Mouse (Mus musculus): ENCODE data around the gene Blmh. TPM values are rescaled to one million over a fixed set of nuclear protein-coding genes. Genes with fewer than 3 reads are reported as not detected.

The Blmh gene
- total and polyA plus RNA-seq, 3 experiments: 167 to 261 (median 212) TPM

- H3K27me3 ChIP-seq (replicated peaks): peaks cover 8% of the 10 kb centered on the region
- H3K4me3 ChIP-seq (replicated peaks in 1 of 3; ENCODE audit: low read depth in 2 of 3, low read length in 2 of 3, poor library complexity in 1 of 3): no peak overlapping the region
- H3K9me3 ChIP-seq (replicated peaks; ENCODE audit: low read length): no peaks in the 10 kb centered on the region
- no peak overlapping the region for H3K27ac ChIP-seq (ENCODE audit: insufficient read depth, low read depth)
- H3K79me2 ChIP-seq (replicated peaks; ENCODE audit: control insufficient read depth, extremely low read depth, insufficient read depth, poor library complexity, severe bottlenecking): no peaks in the 10 kb centered on the region
- no peak overlapping the region for H3K4me2 ChIP-seq (ENCODE audit: insufficient read depth, low read depth, poor library complexity, severe bottlenecking)
- TF ChIP-seq MEF2A (IDR thresholded peaks at IDR 0.05; ENCODE audit: borderline replicate concordance, low read depth, low read length): no peak
- TF ChIP-seq MAX (IDR thresholded peaks at IDR 0.05; ENCODE audit: low read length): no peak
- no peak for TF ChIP-seq ELF1 (IDR thresholded peaks at IDR 0.05; ENCODE audit: low read depth, low read length)
- no peak for TF ChIP-seq USF2 (conservative IDR thresholded peaks at IDR 0.05; ENCODE audit: low read depth, low read length)
- no peak for TF ChIP-seq MXI1 (IDR thresholded peaks at IDR 0.05; ENCODE audit: low read depth, low read length)
- no peak for TF ChIP-seq NELFE (IDR thresholded peaks at IDR 0.05; ENCODE audit: low read depth, low read length)
- TF ChIP-seq USF1 (IDR thresholded peaks at IDR 0.05; ENCODE audit: low read depth, low read length): no peak
- DNase-seq (ENCODE audit: extremely low read depth): no peak
- H3K9ac ChIP-seq (ENCODE audit: insufficient read depth, low read depth): no peak overlapping the region
- H3K4me1 ChIP-seq (ENCODE audit: control insufficient read depth in 1 of 2, insufficient read depth in 2 of 2): peaks cover 5 to 16% of the 10 kb centered on the region in 2 experiments; a peak in 3 of 4 replicates
- no peaks in the 10 kb centered on the region for H3K36me3 ChIP-seq (replicated peaks in 1 of 2; ENCODE audit: control insufficient read depth in 1 of 2, insufficient read depth in 1 of 2, low read length in 1 of 2)
- dilution Hi-C loops (cut with MboI; ENCODE audit: extremely low pct_ligation_motif_present, extremely low pct_unique_long_range_greater_than_20kb, low sequenced_read_pairs) (no loop called here), in situ Hi-C loops (cut with MboI; ENCODE audit: low pct_ligation_motif_present, low pct_unique_long_range_greater_than_20kb, low sequenced_read_pairs) (no loop called here)
These were observed 12.6 kb upstream of the Blmh start for GRCm38 (mm10) chr11:76912055-76912395.

GRCm38 (mm10) chr11:76914366-76914765, 10.2 kb upstream of the Blmh start:
- no peaks in the 10 kb centered on the region for H3K79me2 ChIP-seq (replicated peaks; ENCODE audit: control insufficient read depth, extremely low read depth, insufficient read depth, poor library complexity, severe bottlenecking)
- dilution Hi-C loops (cut with MboI; ENCODE audit: extremely low pct_ligation_motif_present, extremely low pct_unique_long_range_greater_than_20kb, low sequenced_read_pairs) (no loop called here), in situ Hi-C loops (cut with MboI; ENCODE audit: low pct_ligation_motif_present, low pct_unique_long_range_greater_than_20kb, low sequenced_read_pairs) (no loop called here)
- no peaks in the 10 kb centered on the region for H3K36me3 ChIP-seq (replicated peaks in 1 of 2; ENCODE audit: control insufficient read depth in 1 of 2, insufficient read depth in 1 of 2, low read length in 1 of 2)
- no peak for DNase-seq (ENCODE audit: extremely low read depth)
- H3K4me2 ChIP-seq (ENCODE audit: insufficient read depth, low read depth, poor library complexity, severe bottlenecking): no peak overlapping the region
- H3K27ac ChIP-seq (ENCODE audit: insufficient read depth, low read depth): no peak overlapping the region
- H3K9ac ChIP-seq (ENCODE audit: insufficient read depth, low read depth): no peak overlapping the region
- no peak for TF ChIP-seq POLR2AphosphoS2 (IDR thresholded peaks at IDR 0.05; ENCODE audit: low read depth, low read length)
- TF ChIP-seq MXI1 (IDR thresholded peaks at IDR 0.05; ENCODE audit: low read depth, low read length): no peak
- no peak for TF ChIP-seq GABPA (IDR thresholded peaks at IDR 0.05; ENCODE audit: insufficient replicate concordance, low read depth, low read length)
- no peak overlapping the region for H3K4me3 ChIP-seq (replicated peaks in 1 of 3; ENCODE audit: low read depth in 2 of 3, low read length in 2 of 3, poor library complexity in 1 of 3)
- peaks cover 5 to 23% of the 10 kb centered on the region in 2 experiments; a peak in 3 of 4 replicates for H3K4me1 ChIP-seq (ENCODE audit: control insufficient read depth in 1 of 2, insufficient read depth in 2 of 2)
- H3K27me3 ChIP-seq (replicated peaks): peaks cover 8% of the 10 kb centered on the region
- no peaks in the 10 kb centered on the region for H3K9me3 ChIP-seq (replicated peaks; ENCODE audit: low read length)

- in situ Hi-C loops (cut with MboI; ENCODE audit: low pct_ligation_motif_present, low pct_unique_long_range_greater_than_20kb, low sequenced_read_pairs): no loop called here
- no peak overlapping the region for H3K4me3 ChIP-seq (replicated peaks in 1 of 3; ENCODE audit: low read depth in 2 of 3, low read length in 2 of 3, poor library complexity in 1 of 3)
- TF ChIP-seq BHLHE40 (IDR thresholded peaks at IDR 0.05; ENCODE audit: low read depth, low read length): peak; percentile 76
- peak; percentile 86 for TF ChIP-seq ZNF384 (IDR thresholded peaks at IDR 0.05; ENCODE audit: low read depth, low read length)
- TF ChIP-seq GABPA (IDR thresholded peaks at IDR 0.05; ENCODE audit: insufficient replicate concordance, low read depth, low read length): no peak
- peak; percentile 51; the same call in 1 of the 2 replicates for TF ChIP-seq JUN (IDR thresholded peaks at IDR 0.05; ENCODE audit: insufficient read depth, low read depth, low read length)
- TF ChIP-seq MAFK (IDR thresholded peaks at IDR 0.05; ENCODE audit: insufficient replicate concordance, low read length): peak; percentile 98
- peak; percentile 52; the same call in 1 of the 2 replicates for TF ChIP-seq ETS1 (conservative IDR thresholded peaks at IDR 0.05; ENCODE audit: low read depth, low read length)
- TF ChIP-seq EP300 (IDR thresholded peaks at IDR 0.05; ENCODE audit: low read length): peak; percentile 70; the same call in 1 of the 2 replicates
- no peak for TF ChIP-seq CHD2 (IDR thresholded peaks at IDR 0.05; ENCODE audit: low read length)
- 0 out of 2 replicates have a peak, but pooled peaks have one; percentile 17 for TF ChIP-seq IRF4 (IDR thresholded peaks at IDR 0.05; ENCODE audit: low read depth, low read length)
- peak; percentile 85 for DNase-seq (ENCODE audit: extremely low read depth)
- no peak overlapping the region for H3K27ac ChIP-seq (ENCODE audit: insufficient read depth, low read depth)
- H3K79me2 ChIP-seq (replicated peaks; ENCODE audit: control insufficient read depth, extremely low read depth, insufficient read depth, poor library complexity, severe bottlenecking): no peaks in the 10 kb centered on the region
- dilution Hi-C loops (cut with MboI; ENCODE audit: extremely low pct_ligation_motif_present, extremely low pct_unique_long_range_greater_than_20kb, low sequenced_read_pairs): no loop called here
- peak overlapping the region; percentile 73 for H3K4me2 ChIP-seq (ENCODE audit: insufficient read depth, low read depth, poor library complexity, severe bottlenecking)
- peaks cover 10 to 35% of the 10 kb centered on the region in 2 experiments for H3K4me1 ChIP-seq (ENCODE audit: control insufficient read depth in 1 of 2, insufficient read depth in 2 of 2)
- peak overlapping the region; percentile 39; the same call in 1 of the 2 replicates for H3K9ac ChIP-seq (ENCODE audit: insufficient read depth, low read depth)
- no peaks in the 10 kb centered on the region for H3K9me3 ChIP-seq (replicated peaks; ENCODE audit: low read length)
- peaks cover 5% of the 10 kb centered on the region for H3K27me3 ChIP-seq (replicated peaks)
- no peaks in the 10 kb centered on the region for H3K36me3 ChIP-seq (replicated peaks in 1 of 2; ENCODE audit: control insufficient read depth in 1 of 2, insufficient read depth in 1 of 2, low read length in 1 of 2)
These were observed 7.9 kb upstream of the Blmh start for GRCm38 (mm10) chr11:76916539-76917229.
